Mouse (Mus musculus) stomach, postnatal 0 days (tissue): ENCODE measurements around the gene Itga8.

Experiments used
- CTCF ChIP-seq: IDR thresholded peaks from 2 replicates; pipeline ENCODE4 v1.5.1; 2016; ENCODE audit warnings: antibody characterized with exemption, low read depth, mild to moderate bottlenecking, moderate library complexity
- EP300 ChIP-seq: optimal IDR thresholded peaks from 2 replicates; pipeline ENCODE3; 2016; ENCODE audit warnings: antibody characterized with exemption

- TF ChIP-seq EP300, result no peak
- no peak for TF ChIP-seq CTCF
Observed at GRCm38 (mm10) chr2:12327216-12327615, 25.5 kb upstream of the Itga8 start.
